Mouse (Mus musculus): ENCODE measurements around the gene Cadps2.

The Cadps2 gene

DNA sequence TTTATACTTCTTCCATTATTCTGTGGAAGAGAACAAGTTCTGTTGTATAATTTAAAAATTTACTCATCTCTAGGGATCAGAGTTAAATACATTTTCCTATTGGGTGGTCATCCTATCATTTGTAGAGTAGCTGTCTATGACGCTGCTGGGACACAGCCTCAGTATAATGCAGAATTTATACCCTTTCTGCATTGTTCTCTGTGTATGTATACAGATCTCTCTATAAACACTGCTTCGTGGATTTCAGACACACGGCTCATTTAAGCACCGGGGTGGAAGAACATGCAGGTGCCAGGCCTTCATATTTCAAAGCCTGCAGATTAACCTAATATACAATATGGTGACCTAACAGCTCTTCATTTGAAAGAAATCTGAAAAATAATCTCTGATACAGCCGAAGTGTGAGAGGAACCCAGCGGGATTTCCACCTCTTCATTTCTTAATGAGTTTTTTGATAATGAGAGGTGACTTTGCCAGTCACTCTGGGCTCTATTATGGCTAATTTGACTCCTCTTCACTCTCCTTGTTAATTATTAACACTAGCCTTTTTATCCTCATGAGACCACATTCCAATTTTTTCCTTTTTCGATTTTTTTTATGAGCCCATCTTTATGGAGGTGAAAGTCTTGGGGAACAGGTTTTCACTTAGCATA lies 501.7 kb downstream of the Cadps2 start:
- no peak for DNase-seq

DNA sequence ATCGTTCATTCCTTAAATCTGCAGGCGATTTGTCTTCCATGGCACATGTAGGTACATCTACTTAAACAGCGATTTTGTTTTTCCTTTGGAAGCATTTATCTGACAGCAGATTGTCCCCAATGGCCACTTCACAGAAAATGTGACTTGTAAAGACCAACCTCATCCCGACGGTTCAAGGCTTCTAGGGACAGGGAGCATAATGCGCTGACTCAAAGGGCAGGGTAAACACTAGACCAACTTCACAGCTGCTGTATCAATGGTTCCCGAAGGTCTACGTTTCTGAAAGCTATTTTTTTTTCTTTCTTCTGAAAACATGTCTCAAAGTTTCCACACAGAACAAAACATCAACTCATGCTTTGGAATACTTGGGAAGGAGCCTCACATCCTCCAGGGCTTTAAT lies 524.3 kb downstream of the Cadps2 start:
- no peak for DNase-seq

DNA sequence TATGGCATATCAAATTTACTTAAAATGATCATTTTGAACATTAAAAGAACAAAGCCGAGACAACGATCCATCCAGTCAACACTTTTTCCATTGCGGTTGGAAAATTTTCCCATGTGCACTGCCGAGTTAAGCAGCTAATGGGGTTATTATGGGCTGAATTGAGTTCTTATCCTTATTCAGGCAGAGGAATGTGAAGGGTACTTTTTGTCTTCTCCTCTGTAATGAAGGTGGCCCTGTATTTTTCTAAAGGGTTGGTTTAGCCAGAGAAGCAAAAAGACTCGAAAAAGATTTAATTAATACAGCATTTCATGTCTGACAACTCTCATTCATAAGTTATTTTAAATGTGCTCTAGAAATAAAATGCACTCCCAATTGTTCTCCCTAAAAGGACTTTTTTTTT lies 524.9 kb downstream of the Cadps2 start:
- no peak for DNase-seq

DNA sequence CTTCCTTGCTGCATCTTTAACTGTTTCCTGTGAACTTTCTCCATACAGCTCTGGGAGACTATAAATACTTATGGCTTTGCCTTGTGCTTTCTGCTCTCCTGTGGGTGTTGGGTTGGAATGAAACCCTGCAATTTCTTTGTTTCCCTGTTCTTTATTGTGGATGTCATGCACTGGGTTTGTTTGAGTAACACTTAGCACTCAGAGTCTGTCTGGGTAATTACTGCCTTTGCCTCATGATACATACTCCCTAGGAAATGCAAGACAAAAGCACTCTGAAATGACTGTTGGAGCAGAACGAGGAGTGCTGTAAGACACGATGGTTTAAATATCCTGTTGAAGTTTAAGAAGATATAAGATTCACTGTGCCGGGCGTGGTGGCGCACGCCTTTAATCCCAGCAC lies 533.2 kb downstream of the Cadps2 start:
- DNase-seq: no peak

DNA sequence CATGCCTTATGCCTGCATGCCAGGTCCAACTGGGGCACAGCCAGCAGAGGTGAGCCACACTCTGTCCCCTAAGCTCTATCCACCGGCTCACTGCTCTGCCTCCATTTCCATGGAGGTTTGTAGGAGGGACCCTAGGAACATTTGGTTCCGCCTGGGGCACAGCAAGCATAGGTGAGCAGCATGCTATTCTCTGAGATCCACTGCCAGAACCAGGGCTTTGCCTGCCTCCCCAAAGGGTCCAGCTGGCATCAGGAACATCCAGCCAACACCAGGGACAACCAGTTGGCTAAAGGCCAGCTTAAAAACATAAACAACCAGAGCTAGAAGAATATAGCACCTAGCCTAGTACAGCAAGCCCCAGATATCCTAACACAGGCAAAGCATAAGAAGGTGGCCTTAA lies 540.6 kb downstream of the Cadps2 start:
- DNase-seq: no peak

DNA sequence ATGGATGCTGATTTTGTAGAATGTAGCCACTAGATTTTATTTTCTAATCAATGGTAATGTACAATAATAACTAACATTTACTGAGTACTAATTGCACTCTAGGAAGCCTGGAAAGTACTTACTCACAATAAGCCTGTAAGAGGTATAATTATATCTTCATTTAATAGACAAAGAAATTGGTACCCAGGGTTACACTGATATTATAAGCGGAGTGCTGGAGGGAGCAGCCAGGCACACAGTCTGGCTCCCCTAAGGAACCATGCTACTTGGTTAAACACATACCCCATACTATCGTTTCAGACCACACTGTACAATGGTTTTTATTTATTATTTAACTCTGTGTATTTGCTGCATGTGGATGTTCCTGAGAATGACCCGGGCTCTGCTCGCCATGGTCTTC lies 544.5 kb downstream of the Cadps2 start:
- DNase-seq: no peak

DNA sequence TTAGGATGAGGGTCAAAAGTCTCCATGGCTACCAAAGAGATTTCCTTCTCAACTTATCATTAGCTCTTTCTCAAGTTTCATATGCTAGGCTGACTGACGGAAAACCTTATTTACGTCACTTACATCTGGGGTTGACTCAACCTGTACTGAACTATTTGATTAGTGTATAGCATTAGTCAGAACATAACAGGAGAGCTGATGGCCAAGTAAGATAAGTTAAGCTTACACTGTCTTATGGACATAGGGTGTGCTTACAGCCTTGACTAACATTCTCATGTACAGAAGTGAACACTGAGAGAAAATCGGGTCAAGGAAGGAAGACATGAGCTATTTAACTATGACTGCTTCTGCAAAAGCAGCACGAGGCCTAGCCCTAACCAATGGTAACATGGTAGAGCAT lies 550.5 kb downstream of the Cadps2 start:
- DNase-seq: no peak

DNA sequence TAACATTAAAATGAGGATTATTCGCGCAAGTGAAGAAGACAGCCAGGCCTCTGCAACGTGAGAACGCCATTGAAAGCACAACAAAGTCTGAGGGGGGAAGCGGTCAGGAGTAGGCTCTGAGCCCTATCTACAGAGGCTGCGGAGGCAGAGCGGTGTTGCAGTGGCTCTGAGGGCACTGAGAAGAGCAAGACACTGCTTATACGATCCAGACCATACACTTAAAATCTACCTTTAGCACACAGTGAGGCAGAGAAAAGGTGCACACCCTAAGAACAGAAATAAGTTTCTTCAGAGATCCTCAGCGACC lies 557.8 kb downstream of the Cadps2 start:
- no peak for DNase-seq

DNA sequence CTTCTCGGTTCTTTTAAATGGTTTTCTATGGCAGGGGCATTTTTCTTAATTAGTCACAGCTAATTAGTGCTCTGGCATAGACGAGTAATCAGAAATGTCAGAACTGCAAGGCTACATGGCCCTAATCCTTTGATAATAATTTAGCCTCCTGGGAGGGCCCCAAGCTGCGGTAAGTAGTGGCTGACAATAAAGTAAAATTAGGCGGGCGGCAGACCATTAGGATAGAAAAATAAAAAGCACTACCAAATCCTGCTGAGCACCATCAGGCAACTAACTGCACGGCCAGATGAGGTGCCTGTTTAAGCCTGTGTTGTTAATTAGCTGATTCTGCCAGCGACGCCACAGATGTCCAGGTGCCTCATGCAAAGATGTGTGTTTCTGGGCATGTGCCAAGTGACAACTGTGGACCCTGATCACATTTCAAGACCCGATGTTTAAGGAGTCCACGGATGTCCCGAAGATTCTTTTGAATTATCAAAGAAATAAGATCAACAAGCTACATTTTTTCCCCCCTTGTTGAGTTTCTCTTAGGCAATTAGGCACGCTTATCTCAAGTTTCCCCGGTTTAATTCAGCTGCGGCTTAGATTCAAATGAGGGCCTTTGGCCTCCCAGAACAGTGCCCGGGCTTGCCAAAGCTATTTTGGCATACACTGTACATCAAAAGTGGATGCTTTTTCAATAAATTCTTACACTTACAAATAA lies 558.3 kb downstream of the Cadps2 start:
- DNase-seq: no peak

DNA sequence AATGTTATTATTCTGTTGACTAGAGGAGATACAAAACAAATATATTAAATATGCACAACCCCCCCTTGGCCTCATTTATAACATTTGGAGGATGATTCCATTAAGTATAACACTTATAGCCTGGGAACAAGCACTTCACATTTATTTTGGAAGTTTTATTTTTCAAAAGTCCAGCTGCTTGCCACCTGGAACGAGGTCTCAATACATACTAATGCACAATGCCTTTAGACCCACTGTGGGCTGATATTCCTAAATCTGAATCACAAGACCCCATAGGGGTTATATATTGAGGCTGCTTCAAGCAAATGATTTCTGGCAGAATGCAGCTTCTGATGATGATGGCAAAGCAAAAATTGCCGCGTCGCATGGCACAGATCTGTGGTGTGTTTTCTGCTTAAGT lies 565.7 kb downstream of the Cadps2 start:
- no peak for DNase-seq

DNA sequence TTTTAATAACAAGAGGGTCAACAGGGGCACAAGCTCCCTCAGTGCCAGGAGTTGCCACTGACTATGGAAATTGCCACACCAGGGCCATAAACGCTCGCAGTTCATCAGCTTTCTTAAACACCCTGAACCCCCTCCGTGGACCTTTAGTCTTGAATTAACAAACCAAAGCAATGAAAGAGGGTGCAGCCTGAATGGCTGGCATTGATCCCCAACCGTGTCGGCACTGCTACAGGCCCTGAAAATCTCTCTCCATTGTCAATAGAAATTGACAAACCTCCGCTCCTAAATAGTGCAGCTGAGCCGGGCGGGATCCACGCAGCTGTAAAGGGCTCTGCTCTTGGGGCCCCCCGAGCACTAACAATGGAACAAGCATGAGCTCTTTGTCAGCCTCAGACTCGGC lies 566.2 kb downstream of the Cadps2 start:
- DNase-seq: no peak

DNA sequence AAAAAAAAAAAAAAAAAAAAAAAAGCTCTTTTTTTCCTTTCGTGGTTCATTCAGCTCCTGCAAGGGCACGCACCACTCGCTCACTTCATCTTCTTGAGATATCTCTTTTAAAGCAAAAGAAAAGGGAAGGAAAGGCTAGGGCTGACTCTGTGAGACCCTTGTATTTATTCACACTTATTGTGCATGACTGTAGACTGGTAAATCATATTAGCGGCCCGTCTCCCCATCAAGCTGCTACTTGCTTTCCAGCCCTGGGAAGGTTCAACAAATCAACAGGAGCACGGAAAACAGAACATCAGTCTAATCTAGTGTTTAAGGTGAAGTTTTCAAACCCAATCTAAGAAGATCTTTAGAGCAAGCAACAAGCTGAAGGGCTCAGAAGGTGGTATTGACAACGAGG lies 566.7 kb downstream of the Cadps2 start:
- no peak for DNase-seq

DNA sequence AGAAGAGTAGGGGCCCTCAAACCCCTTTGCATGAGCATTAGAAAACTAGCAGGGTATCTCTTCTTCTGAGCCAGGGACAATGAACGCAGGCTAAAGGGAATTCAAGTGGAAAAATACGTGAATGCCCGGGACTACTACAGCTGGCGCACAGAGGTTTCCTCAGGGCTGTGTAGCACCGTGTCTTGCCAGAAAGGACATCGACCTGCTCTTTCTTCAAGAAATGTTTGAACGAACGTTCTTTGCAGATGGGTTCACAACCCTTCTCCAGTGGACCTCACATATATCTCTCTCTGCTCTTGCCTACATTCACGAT lies 578.5 kb downstream of the Cadps2 start:
- DNase-seq: no peak

DNA sequence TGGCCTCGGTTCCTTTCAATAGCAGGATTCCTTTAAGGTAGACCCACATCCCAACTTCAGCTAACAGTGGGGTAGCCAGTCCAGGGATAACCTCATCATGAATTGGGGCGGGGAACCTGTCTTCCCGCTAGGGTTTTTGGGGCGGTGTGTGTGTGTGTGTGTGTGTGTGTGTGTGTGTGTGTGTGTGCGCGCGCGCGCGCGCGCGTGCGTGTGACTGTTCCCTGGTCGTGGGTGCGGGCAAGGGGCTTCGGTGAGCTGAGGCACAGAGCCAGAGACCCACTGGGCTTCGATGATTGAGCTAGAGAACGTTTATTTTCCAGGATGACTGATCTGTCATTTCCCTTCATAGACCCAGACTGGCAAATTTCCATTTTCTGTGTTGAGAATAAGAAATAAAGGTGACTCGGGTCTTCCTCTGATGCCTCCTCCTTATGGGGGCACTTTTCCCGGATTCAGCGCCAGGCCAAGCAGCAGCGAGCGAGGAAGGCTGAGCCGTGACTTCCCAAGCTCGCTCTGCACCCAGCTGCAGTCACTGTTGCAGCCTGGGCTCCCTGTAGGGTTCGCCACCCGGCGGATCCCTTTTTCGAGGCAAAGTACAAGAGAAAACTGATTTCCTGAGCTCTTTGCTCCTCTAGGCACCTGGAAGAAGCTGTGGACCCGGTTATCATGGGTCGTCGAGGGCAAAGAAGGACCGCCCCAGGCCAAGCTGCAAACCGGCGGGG lies 579.0 kb downstream of the Cadps2 start:
- DNase-seq: no peak

DNA sequence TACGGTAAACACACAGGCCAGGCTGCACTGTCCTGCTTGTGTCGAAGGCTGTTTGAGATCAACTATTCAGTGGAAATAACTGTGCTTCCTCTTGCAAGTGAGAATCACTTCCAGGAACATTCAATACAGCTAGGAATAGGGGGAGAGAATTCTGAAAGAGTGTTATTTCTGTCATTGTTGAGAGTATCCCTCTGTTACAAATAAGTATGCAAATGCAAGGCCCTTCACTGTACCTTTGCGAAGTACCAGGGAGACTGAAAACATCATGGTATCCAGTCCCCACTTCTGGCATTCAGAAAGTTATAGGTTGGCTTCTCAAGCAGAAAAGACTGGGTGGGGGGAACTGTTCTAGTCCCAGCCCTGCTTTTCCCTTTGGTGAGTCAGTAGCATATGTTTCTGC lies 581.2 kb downstream of the Cadps2 start:
- DNase-seq: no peak

DNA sequence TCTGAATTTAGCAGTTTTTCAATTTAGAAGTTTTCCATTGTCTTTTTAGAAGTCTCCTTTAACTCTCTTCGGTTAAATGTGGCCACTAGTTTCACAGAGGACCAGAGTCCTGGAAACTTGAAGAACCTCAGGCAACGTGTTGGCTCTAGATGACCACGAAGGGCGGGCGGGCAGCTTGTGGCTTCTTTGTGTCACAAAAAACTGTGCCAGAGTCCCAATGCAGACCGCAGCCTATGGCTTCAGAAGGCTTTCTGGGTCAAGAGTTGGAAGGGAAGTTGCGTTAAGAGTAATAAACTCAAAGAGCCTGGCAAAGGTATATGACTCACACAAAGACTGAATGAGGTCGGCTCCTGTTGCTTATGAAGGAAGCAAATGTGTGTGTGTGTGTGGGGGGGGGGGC lies 584.1 kb downstream of the Cadps2 start:
- DNase-seq: no peak

DNA sequence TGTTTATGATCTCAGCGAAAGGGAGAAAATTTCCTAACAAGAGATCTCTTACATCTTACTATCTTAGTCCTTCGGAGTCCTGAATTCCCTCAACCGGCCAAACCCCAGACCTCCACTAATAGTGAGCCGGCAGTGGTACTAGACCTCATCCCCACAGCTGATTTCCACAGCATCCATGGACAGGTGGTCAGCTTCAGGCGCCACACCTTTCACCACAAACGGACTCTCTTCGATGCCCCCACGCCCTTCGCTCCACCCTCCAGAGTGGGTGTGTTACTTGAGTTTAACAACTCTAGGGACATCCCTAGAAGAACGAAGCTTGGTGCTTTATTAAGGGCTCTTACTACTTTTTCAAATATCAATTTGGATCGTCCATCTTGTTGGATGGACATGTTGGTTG lies 584.6 kb downstream of the Cadps2 start:
- DNase-seq: no peak

DNA sequence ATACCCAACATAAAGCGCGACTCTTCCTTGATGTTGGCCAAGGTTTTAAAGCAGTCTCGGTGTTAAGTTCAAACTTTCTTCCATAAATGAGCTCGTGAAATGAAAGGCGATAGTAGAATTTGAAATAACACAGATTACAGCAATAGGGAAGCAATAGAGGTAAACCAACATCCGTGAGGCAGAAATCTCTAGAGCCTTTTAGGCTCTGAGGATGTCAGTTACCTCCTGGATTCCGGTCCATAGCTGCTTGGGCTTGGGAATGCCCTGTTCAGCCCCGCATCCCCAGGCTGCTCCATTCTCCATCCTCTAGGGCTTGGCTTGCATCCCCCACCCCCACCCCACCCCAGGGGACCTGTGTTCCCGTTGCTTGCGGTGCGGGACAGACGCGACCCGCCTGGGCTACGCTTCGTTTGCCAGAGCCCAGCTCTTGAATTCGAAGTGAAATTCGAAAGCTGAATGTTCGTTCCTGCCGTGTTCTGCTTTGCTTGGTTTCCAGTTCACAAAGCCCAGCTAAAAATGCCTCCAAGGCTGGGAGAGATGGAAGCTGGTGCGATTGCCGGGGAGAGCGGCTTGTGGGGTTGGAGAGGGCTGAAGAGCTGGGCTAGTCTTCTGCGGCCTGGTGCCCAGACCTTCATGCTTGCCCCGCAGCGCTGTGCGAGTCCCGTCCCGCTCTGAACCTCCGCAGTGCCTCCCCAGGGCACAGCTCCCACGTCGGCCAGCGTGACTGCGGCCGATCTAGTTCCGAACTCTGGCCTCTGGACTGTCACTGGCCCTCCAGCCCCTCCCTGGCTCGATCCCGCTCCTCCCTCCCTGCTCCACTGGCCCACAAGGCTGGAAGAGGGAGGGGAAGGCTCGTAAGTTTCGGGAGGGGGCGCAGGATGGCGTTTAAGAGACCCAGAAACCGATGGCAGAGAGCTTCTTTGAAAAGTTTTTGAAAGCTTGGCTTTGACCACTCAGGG lies 585.6 kb downstream of the Cadps2 start:
- no peak for DNase-seq

DNA sequence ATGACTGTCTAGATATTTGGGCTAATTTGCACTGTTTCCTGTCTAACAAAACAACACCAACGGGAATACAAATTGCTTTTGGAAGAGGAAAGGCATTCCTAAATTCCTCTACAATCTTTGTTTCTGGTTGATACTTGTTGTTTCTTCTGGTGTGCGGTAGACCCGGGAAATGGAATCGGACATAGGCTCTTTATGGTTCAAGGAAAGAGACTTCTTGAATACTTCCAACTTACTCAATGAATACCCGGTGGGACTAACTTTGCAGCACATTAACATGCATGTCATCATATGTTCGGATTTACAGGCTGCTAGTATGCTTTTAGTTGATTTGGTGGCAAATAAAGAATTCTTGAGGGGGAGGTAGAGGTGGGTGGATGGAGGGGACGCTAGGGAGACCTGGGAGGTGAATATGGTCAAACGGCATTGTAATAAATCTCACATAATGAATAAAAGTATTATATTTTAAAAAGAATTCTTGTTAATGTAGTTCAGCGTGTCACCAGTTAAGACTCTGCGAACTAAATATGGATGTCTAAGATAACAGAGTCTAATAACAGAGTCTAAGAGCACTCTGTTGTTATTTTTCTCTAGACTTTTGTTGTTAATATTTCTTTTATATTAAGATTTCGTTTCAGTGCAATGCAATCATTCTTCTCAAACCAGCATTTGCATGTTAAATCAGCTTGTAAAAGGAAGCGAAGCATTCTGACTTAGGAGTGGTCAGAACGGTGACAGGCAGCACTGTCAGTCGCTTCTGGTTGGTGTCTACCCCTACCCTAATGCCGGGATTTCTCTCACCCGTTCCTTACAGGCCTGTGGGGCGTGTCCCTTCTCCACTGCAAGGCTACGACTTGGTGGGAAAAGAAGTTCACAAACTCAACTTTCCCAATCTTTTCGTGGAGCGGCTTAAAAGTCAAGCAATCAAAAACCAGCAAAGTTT lies 586.8 kb downstream of the Cadps2 start:
- no peak for DNase-seq

DNA sequence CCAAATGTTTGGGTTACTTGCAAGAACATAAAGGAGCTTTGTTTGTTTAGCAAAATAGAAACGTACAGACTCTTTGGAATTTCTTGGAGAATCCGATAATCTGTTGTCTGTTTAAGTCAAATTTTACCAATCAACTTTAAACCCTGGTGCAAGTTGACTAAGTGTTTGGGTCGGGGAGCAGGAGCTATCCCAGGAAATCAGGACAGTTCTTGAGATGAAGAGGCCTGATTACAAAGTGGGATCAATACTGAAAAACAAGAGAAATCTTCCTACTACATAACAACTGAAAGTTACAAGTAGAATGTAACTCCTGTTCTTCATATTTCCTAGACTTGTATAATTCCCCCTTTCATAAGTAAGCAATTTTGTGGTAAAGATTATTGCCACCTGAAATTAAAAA lies 587.8 kb downstream of the Cadps2 start:
- no peak for DNase-seq

DNA sequence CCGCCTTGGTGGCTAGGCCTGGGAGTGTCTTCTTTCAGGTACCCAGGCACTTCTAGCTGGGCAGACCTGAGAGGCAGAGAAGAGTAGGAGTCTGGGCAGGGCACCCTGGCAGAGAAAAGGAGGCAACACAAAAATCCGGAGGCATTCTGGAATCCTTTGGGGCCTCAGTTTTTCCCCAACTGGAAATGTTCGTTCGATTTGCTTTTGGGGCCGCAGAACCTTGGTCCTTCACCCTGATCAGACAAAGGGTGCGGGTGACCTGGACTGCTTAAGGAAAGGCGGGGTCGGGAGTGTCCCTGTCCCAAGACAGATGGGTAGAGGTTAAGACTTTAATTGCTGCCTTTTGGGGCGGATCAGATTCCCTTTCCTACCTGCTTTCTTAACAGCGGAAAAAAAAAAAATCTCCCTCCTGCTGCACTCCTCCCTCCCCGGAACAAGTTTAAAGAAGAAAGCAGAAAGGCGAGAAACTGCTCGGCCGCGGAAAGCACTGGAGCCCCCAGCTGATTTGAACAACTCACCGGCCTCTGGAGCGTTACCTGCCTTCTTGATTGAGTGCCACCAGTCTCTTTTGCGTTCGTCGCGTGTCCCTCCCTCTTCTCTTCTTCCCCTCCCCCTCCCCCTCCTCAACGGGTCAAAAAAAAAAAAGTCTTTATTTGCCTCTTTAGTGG lies 588.8 kb downstream of the Cadps2 start:
- no peak for DNase-seq

Measured in layer of hippocampus, adult 9-11 months (tissue).